In genomic region chr11:57239758-57240157, GRCm38 (mm10) we compare ENCODE assay signal across 19 mouse cellular contexts.
DNase-seq lines count a peak whose midpoint lies in the region; TF ChIP-seq lines count a peak whose summit lies in the region.
"Had no signal": no experiment of that assay in that cellular context is flagged by ENCODE, and none has a peak within 500 bp of the region (broad histone marks: within the 10 kb centered on the region; RNA-seq: fewer than 3 reads in every experiment).

No protein-coding gene starts in this region.

- no peak overlapping the region for H3K4me3 ChIP-seq in layer of hippocampus, adult 2 months
- H3K4me3 ChIP-seq: heart, embryonic 13.5 days; limb, embryonic 12.5 days; liver, embryonic 12.5 days; megakaryocyte, embryonic 14.5 days; stomach, embryonic 15.5 days had no signal

- TF ChIP-seq POLR2A in brain, embryonic 14.5 days (IDR thresholded peaks at IDR 0.05; ENCODE audit: borderline replicate concordance, extremely low read depth, insufficient read depth, insufficient read length, poor library complexity, severe bottlenecking) = no peak

- no peak for DNase-seq in layer of hippocampus, adult 2 months (ENCODE audit: low spot score in 2 of 2)
- DNase-seq in layer of hippocampus, postnatal 10 days (ENCODE audit: low spot score in 2 of 2) = no peak
- peak; percentile 50 for DNase-seq in brain, embryonic 14.5 days (ENCODE audit: low read depth)
- DNase-seq in embryo, embryonic 9.5 days (ENCODE audit: extremely low spot score) = peak; percentile 23
- DNase-seq in retina, embryonic 14.5 days (ENCODE audit: low spot score) = peak; percentile 38
- DNase-seq in heart, adult 9 months (ENCODE audit: low spot score in 2 of 2) = no peak
- DNase-seq in urinary bladder, postnatal 4 days (ENCODE audit: low spot score in 2 of 2) = no peak
- DNase-seq: adrenal gland, adult 8-10 months; cerebellum, adult 11 months; cerebellum, postnatal 25 days; kidney, adult 2 months; kidney, postnatal 4 days; lung, adult 2 months; right cerebral cortex, postnatal 25 days had no signal

- H3K27ac ChIP-seq in layer of hippocampus, adult 2 months = peak overlapping the region; percentile 67
- H3K27ac ChIP-seq: heart, embryonic 13.5 days; limb, embryonic 12.5 days; liver, embryonic 12.5 days; stomach, embryonic 15.5 days had no signal

- no peak for TF ChIP-seq CTCF in layer of hippocampus, adult 2 months (conservative IDR thresholded peaks at IDR 0.05)
- TF ChIP-seq CTCF in brain, embryonic 14.5 days (IDR thresholded peaks at IDR 0.05; ENCODE audit: borderline replicate concordance, extremely low read depth, insufficient read depth, insufficient read length) = no peak

Comparison
In these comparisons a context has a peak if more than half of its experiments do, and no peak if none do; other contexts are left out.
1. DNase-seq: peak in brain, embryonic 14.5 days (single experiment), embryo, embryonic 9.5 days (single experiment) and retina, embryonic 14.5 days (single experiment); none in layer of hippocampus, adult 2 months (0 of 2), layer of hippocampus, postnatal 10 days (0 of 2), heart, adult 9 months (0 of 2) and urinary bladder, postnatal 4 days (0 of 2).